Mouse (Mus musculus) CH12.LX (cell line): Measurements from ENCODE around the gene Btbd8.

ENCODE experiments used
- CHD2 ChIP-seq: IDR thresholded peaks from 2 replicates; pipeline ENCODE4 v1.6.1; 2011; ENCODE audit warnings: low read length, improper control_type of control experiment
- CTCF ChIP-seq, 2 experiments: IDR thresholded peaks in 1 of 2; conservative IDR thresholded peaks in 1 of 2; 2 replicates each; pipeline ENCODE4 v1.5.1; 2011 to 2012; ENCODE audit warnings: low read depth in 2 of 2, low read length in 2 of 2, improper control_type of control experiment in 1 of 2, inconsistent platforms in 1 of 2, mild to moderate bottlenecking in 1 of 2, moderate library complexity in 1 of 2
- E2F4 ChIP-seq: IDR thresholded peaks from 2 replicates; pipeline ENCODE4 v1.6.1; 2011; ENCODE audit warnings: low read depth, low read length, improper control_type of control experiment; ENCODE audit not compliant: insufficient replicate concordance
- ELF1 ChIP-seq: IDR thresholded peaks from 2 replicates; pipeline ENCODE4 v1.6.1; 2014; ENCODE audit warnings: low read depth, mild to moderate bottlenecking, inconsistent platforms, low read length, improper control_type of control experiment
- EP300 ChIP-seq: IDR thresholded peaks from 2 replicates; pipeline ENCODE4 v1.6.1; 2011; ENCODE audit warnings: low read length, improper control_type of control experiment
- KAT2A ChIP-seq: IDR thresholded peaks from 2 replicates; pipeline ENCODE4 v1.6.1; 2012; ENCODE audit warnings: low read length, improper control_type of control experiment, inconsistent platforms; ENCODE audit not compliant: insufficient replicate concordance
- NRF1 ChIP-seq: IDR thresholded peaks from 2 replicates; pipeline ENCODE4 v1.6.1; 2014; ENCODE audit warnings: low read depth, mild to moderate bottlenecking, inconsistent platforms, low read length, improper control_type of control experiment, moderate library complexity
- POLR2A ChIP-seq: IDR thresholded peaks from 2 replicates; pipeline ENCODE4 v1.6.1; 2011; ENCODE audit warnings: low read depth, mild to moderate bottlenecking, improper control_type of control experiment, low read length
- RCOR1 ChIP-seq: conservative IDR thresholded peaks from 2 replicates; pipeline ENCODE4 v1.6.1; 2012; ENCODE audit warnings: low read depth, mild to moderate bottlenecking, inconsistent platforms, low read length, improper control_type of control experiment
- USF1 ChIP-seq: IDR thresholded peaks from 2 replicates; pipeline ENCODE4 v1.6.1; 2014; ENCODE audit warnings: low read depth, mild to moderate bottlenecking, inconsistent platforms, low read length, improper control_type of control experiment
- USF2 ChIP-seq: conservative IDR thresholded peaks from 2 replicates; pipeline ENCODE4 v1.6.1; 2011; ENCODE audit warnings: low read depth, low read length, improper control_type of control experiment
- ZMIZ1 ChIP-seq: IDR thresholded peaks from 2 replicates; pipeline ENCODE4 v1.6.1; 2012; ENCODE audit warnings: low read depth, mild to moderate bottlenecking, inconsistent platforms, low read length, improper control_type of control experiment

DNA sequence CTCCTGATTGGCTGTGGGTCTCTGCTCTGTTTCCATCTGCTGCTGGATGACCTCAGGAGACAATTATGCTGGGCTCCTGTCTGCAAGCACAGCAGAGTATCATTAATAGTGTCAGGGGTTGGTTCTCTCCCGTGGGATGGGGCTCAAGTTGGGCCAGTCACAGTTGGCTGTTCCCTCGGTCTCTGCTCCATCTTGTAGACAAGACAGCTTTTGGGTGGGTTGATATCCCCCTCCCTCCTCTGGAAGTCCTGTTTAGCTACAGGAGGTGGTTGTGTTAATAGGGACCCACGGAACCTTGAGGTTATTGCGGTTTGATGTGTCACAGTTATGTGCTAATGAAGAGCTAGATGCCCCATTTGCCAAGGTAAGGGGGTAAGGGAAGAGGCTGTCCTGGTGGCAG, 51.2 kb downstream of the Btbd8 start:
- TF ChIP-seq KAT2A (no peak), E2F4 (no peak), POLR2A (no peak), CTCF (conservative IDR thresholded peaks at IDR 0.05 in 1 of 2, IDR thresholded peaks at IDR 0.05 in 1 of 2; ENCODE audit: low read depth in 2 of 2, low read length in 2 of 2) (no peak), RCOR1 (no peak), ELF1 (no peak), NRF1 (no peak), USF2 (no peak), USF1 (no peak), CHD2 (no peak), EP300 (no peak), ZMIZ1 (no peak)
